Mouse (Mus musculus) thymus, postnatal 10 days (tissue): ENCODE data around the gene Wdr45b.
"Not testable (repeated sequence)": the region's sequence is repeated elsewhere in the genome, so short reads cannot be mapped to it uniquely, and the experiment has no call there.

Experiments used
- DNase-seq, 2 experiments: peaks; one replicate each; pipeline ENCODE4 v3.0.0; 2021; ENCODE audit warnings: low spot score in 2 of 2

Gene Wdr45b

DNA sequence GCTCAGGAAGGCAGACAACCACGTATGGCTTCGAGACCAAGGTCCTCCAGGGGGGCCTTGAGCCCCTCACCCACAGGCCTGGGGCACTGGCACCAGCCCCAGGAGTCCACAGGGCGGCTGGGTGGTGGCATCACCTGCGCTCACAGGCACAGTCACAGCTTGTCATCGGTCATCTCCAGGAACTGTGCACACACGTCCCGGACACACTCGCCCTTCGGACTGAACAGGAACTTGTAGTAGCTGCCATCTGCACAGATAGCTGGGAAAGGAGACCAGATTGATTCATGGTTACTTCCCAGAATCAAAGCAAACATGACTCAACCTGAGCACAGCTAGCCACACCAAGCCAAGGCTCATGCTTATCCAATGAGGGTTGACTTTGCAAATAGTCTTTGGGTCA lies 26.0 kb downstream of the Wdr45b start:
- no peak for DNase-seq

DNA sequence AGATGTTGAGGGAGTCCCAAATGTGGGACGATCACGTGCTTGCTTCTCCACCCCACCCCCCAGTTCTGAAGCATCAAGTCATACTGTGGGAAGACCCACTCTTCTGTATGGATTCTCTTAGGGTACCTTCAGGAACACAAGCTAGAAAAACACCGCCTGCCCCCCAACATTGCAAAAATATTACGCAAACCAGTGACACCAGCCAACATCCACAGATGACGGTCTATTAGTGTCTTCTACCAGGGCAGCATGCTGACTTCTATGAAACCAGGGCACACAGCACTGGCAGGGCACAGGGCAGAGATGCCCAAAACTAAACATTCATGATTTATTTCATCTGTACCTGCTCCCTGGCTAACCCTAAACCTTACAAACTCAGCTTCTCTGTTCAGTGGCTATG lies 27.6 kb downstream of the Wdr45b start:
- no peak for DNase-seq

DNA sequence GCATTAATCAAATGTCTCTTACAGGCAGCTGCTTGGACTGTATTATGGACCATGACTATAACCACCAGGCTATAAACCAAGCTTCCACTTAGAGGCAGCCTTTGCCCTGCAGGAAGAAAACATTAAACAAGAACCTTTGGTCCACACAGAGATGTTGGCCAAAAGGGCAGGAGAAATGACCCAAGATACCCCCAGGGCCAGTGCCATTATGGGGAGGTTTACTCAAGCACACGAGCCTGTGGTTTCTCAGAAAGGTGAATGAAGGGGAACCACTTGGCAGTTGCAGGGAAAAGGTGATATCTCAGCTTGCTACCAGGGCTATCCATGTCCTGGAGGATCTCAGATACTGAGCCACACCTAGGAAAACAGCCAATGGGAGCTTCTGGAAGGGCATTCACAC lies 28.2 kb downstream of the Wdr45b start:
- DNase-seq: no peak

DNA sequence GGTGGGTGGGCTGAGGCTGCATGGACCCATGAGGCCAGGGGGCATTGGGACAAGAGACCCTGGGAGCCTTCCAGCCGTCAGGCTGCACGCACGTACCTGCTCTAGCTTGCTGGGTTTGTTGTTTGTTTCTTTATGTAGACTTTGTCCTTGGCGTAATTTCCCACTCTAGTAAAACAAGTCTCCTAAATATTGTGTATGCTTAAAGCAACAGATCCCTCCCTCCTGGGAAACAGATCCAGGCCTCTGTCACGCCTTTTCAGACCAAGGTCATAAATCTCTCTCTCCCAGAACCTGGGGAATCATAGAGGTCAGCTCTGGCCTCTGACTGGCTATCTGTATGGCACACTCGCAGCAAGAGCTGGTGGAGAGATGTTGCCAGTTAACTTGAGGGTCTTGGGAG lies 46.5 kb downstream of the Wdr45b start:
- DNase-seq: not testable (repeated sequence)

DNA sequence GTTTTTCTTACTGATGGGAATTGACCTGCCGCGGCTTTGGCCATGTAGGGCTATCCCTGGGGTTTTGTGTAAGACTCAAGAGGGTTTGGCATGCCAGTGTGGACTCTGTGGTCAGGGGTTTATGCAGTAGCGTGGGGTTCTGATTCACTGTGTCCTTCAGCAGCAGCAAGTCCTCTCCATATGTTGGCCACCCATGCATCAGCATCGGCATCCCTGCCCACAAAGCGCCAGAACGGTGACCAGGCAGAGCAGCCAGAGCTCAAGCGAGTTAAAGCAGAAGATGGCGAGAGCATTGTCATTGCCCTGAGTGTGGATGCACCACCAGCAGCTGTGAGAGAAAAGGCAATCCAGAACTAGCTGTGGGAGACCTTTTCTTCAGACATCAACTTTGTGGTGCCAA lies 47.6 kb downstream of the Wdr45b start:
- no peak for DNase-seq

DNA sequence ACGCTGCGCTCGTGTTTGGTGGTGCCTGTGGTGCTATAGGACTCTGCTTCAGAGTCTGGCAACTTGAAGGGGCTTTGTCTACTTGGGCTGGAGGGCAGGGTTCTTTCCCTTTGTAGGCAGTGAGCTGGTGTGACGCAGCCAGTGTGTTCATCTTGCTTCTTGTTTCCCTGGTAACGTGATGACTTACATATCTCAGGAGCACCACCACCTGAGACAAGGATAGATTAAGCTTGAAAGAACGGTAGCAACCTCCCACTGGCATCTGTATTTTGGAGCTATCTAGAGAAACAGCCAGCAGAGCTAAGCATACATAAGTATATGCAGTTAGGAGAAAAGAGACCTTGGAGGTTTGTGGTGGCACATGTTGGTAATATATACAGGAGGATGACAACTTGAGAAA lies 48.9 kb downstream of the Wdr45b start:
- DNase-seq: no peak

DNA sequence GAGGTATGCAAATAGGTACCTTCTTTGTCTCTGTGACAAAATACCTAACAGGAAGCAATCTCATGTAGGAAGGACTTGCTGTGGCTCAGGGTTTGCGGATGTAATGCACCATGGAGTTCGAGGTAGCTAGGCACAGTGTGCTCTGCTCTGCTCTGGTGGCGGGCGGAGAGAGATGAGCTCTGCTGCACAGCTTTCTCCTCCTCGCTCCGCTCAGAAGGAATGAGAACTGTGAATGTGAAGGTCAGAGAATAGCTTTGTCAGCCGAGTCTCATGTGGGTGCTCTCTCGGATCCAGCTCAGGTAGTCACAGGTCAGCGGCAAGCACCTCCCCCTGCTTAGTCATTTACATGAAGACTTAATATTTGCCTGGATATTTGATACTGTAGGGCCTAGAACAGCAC lies 54.0 kb downstream of the Wdr45b start:
- no peak for DNase-seq

DNA sequence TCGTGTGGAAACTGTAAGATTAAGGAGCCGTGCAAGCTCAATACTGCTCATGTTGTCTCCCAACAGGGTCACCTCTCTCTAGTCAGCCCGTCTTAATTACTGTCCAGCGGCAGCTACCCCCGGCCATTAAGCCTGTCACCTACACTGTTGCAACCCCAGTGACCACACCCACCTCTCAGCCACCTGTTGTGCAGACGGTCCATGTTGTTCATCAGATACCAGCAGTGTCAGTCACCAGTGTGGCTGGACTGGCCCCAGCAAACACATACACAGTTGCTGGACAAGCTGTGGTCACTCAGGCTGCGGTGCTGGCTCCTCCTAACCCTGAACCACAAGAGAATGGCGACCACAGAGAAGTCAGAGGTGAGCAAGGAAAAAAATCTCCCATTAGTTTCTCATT lies 55.8 kb downstream of the Wdr45b start:
- no peak for DNase-seq

DNA sequence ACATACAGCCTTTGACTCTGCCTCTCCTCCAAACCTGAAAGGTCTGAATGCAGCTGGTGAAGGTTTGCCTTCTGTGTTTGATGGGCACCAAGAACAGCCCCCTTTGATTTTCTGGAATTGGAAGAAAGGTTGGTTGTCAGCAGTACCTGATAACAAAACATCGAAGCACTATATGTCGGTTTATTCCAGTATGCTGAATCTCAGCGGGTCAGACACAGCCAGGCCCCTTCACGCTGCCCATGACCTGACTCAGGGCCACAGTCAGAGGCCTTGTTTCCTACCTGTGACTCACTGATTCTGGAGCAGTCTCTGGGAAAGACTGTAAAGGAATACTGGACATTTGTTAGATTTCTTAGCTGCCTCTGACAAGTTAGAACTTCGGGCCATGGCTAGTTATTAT lies 59.5 kb downstream of the Wdr45b start:
- DNase-seq: no peak

DNA sequence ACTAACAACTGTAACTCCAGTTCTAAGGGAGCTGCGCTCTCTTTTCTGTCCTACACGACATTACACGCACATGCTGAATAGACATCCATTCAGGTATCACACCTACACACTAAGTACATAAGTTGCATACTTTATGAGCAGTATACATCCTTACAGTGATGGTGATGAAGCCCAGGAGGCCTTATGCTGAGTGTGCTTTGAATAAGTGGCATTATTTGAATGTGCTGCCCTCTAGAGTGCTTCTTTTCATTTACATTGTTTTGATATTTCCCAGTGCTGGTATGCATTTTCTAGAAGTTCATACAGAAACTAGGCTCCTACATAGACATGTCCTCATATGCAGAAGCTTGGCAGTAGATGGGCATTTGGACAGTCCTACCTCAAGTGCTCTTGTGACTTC lies 64.4 kb downstream of the Wdr45b start:
- DNase-seq: no peak

DNA sequence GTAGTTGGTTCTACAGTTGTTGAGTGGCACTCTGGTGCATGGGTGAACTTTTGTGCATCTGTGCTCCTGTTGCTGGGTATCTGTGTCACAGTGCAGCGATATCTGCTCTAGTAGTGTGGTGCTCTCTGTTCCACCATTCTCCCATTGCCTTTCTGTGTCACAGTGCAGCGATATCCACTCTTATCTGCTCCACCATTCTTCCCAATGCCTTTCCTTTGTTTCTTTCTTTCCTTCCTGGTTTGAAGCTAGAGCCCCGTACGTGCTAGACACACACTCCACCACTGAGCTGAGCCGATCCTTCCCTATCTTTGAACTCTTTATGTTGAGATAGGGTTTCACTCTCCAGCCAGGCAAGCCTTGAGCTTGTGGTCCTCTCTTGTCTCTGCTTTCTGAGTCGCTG lies 71.3 kb downstream of the Wdr45b start:
- no peak for DNase-seq

DNA sequence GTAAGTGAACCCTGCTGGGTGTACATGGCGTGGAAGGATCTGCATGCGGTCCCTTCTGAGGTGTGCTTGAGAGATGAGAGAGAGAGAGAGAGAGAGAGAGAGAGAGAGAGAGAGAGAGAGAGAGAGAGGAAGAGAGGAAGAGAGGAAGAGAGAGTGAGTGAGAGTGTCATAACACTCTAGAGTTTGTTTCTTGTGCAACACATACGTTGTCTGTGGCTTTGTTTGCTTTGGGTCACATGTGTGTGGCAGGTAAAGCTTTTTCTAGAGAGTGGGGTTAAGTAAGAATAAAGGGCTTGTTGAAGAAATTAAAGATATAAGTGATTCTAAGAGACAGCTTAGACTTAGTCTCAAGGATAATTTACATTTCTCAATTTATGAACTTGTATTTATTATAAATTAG lies 76.2 kb downstream of the Wdr45b start:
- no peak for DNase-seq

DNA sequence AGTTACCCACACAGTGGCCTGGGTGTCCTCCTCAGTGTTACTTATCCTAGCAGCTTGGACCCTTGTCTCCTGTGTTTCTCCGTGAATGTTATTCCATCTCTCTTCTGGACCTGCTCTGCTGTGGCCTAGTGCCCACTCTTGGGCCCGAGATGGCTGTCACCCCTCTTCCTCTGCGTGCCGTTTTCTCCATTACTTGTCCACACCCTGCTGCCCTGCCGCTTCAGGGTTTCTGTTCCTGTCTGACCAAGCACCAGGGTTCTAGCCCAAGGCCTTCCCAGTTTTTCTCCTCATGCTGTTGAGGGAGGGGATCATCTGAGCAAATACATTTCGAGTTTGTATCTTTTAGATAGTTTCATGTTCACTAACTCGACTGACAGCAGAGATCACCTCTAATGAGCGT lies 76.7 kb downstream of the Wdr45b start:
- DNase-seq: no peak
